Mouse (Mus musculus) heart, postnatal 0 days (tissue): ENCODE results near the gene Gga2.

Source experiments
- CTCF ChIP-seq: IDR thresholded peaks from 2 replicates; pipeline ENCODE4 v1.5.1; 2016; ENCODE audit warnings: antibody characterized with exemption, control low read depth, low read depth
- EP300 ChIP-seq: IDR thresholded peaks from 2 replicates; pipeline ENCODE4 v1.6.1; 2016; ENCODE audit warnings: antibody characterized with exemption, low read depth

DNA sequence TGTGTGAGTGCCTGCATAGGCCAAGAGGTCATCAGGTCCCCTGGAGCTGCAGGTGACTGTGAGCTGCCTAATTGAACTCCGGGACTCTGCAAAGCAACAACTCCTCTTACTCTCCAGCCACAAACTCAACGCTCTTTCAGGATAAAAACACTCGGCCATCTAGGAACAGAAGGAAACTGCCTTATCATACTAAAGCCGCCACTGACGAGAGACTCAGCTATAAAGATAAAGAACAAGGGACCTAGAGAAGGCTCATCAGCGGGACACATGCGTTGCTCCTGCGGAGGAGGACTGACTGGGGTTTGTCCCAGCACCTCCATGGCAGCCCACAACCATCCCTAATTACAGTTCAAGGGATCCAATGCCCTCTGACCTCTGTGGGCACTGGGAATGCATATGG is 52.8 kb downstream of the Gga2 start:
- TF ChIP-seq EP300 (no peak), CTCF (no peak)
